Mouse (Mus musculus) kidney, adult 2 months (tissue): Measurements from ENCODE around the gene Cdh15.

Source experiments
- CTCF ChIP-seq: fragments of 200-500 bp; conservative IDR thresholded peaks from 2 replicates; pipeline ENCODE4 v1.5.1; 2011; ENCODE audit warnings: low read depth, mild to moderate bottlenecking, control low read depth, low read length, moderate library complexity, mixed read lengths; ENCODE audit not compliant: insufficient read depth, insufficient read length
- POLR2A ChIP-seq: fragments of 200-500 bp; IDR thresholded peaks from one replicate; pipeline ENCODE4 v1.6.1; 2011; ENCODE audit warnings: low read depth, low read length, control low read depth

- no peak for TF ChIP-seq CTCF
- no peak for TF ChIP-seq POLR2A
These were observed 35.8 kb upstream of the Cdh15 start for GRCm38 (mm10) chr8:122811870-122812494.
